Comparison of ENCODE assay signal across 22 mouse cellular contexts in genomic region chr15:67481733-67482132, GRCm38 (mm10).
DNase-seq lines count a peak whose midpoint lies in the region; ATAC-seq and TF ChIP-seq lines count a peak whose summit lies in the region.
"Had no signal": no experiment of that assay in that cellular context is flagged by ENCODE, and none has a peak within 500 bp of the region (broad histone marks: within the 10 kb centered on the region; RNA-seq: fewer than 3 reads in every experiment).

No protein-coding gene starts in this region.

- no peak for TF ChIP-seq CTCF in thymus, adult 2 months (IDR thresholded peaks at IDR 0.05; ENCODE audit: borderline replicate concordance, control insufficient read depth, extremely low read depth, insufficient read depth, low read length, poor library complexity)

- H3K4me2 ChIP-seq in heart, embryonic 11.5 days, result no peak overlapping the region
- H3K4me2 ChIP-seq: embryonic facial prominence, embryonic 12.5 days; limb, embryonic 12.5 days; neural tube, embryonic 13.5 days had no signal

- no peaks in the 10 kb centered on the region for H3K36me3 ChIP-seq in heart, embryonic 11.5 days (ENCODE audit: control insufficient read depth, insufficient read depth, low read length)
- H3K36me3 ChIP-seq in thymus, adult 2 months (ENCODE audit: control insufficient read depth, insufficient read depth, low read length), result no peaks in the 10 kb centered on the region
- H3K36me3 ChIP-seq: embryonic facial prominence, embryonic 12.5 days; forebrain, embryonic 10.5 days; G1E; limb, embryonic 12.5 days; neural tube, embryonic 13.5 days had no signal

- no peak overlapping the region for H3K27ac ChIP-seq in heart, embryonic 11.5 days (ENCODE audit: low read depth, low read length)
- H3K27ac ChIP-seq in thymus, adult 2 months (ENCODE audit: control insufficient read depth, insufficient read depth, low read length), result no peak overlapping the region
- H3K27ac ChIP-seq: embryonic facial prominence, embryonic 12.5 days; forebrain, embryonic 10.5 days; heart, adult 2 months; hindbrain, postnatal 0 days; limb, embryonic 12.5 days; neural tube, embryonic 13.5 days had no signal

- H3K9me3 ChIP-seq in heart, embryonic 11.5 days (replicated peaks; ENCODE audit: control insufficient read depth, low read length), result no peaks in the 10 kb centered on the region
- H3K9me3 ChIP-seq: embryonic facial prominence, embryonic 12.5 days; forebrain, embryonic 10.5 days; G1E; limb, embryonic 12.5 days; megakaryocyte, embryonic 14.5 days; neural tube, embryonic 13.5 days had no signal

- H3K4me3 ChIP-seq in heart, embryonic 11.5 days (ENCODE audit: low read depth, low read length), result no peak overlapping the region
- H3K4me3 ChIP-seq in thymus, adult 2 months (ENCODE audit: control insufficient read depth, insufficient read depth, low read length), result no peak overlapping the region
- H3K4me3 ChIP-seq: embryonic facial prominence, embryonic 12.5 days; forebrain, embryonic 10.5 days; heart, adult 2 months; limb, embryonic 12.5 days; megakaryocyte, embryonic 14.5 days; neural tube, embryonic 13.5 days had no signal

- H3K4me1 ChIP-seq in heart, embryonic 11.5 days (ENCODE audit: control insufficient read depth, insufficient read depth, low read length), result no peaks in the 10 kb centered on the region
- no peaks in the 10 kb centered on the region for H3K4me1 ChIP-seq in thymus, adult 2 months (replicated peaks; ENCODE audit: control insufficient read depth, insufficient read depth, low read length)
- H3K4me1 ChIP-seq: embryonic facial prominence, embryonic 12.5 days; neural tube, embryonic 13.5 days had no signal

- ATAC-seq in heart, embryonic 11.5 days (replicated peaks; ENCODE audit: insufficient number of reproducible peaks, low FRiP score, low TSS enrichment), result no peak
- peak; percentile 98 for ATAC-seq in granulocyte monocyte progenitor cell, adult 5-6 weeks (replicated peaks; ENCODE audit: poor library complexity, severe bottlenecking)
- peak; percentile 51; the same call in 1 of the 2 replicates for ATAC-seq in neutrophil, adult 5-6 weeks (ENCODE audit: extremely low read depth, insufficient number of reproducible peaks, low FRiP score, poor library complexity, severe bottlenecking)
- ATAC-seq: hindbrain, postnatal 0 days had no signal

- H3K27me3 ChIP-seq in heart, embryonic 11.5 days (ENCODE audit: control insufficient read depth, insufficient read depth, low read length), result no peaks in the 10 kb centered on the region
- H3K27me3 ChIP-seq in thymus, adult 2 months (ENCODE audit: control insufficient read depth, insufficient read depth, low read length), result no peaks in the 10 kb centered on the region
- H3K27me3 ChIP-seq: embryonic facial prominence, embryonic 12.5 days; limb, embryonic 12.5 days; megakaryocyte, embryonic 14.5 days; neural tube, embryonic 13.5 days had no signal

- peak; percentile 4 for DNase-seq in heart, adult 8-10 months (ENCODE audit: low spot score)
- peak; percentile 17 for DNase-seq in lung, postnatal 25 days (ENCODE audit: low spot score)
- DNase-seq in lung, postnatal 4 days, result no peak
- no peak for DNase-seq in thymus, adult 2 months
- DNase-seq in cerebellum, adult 18-20 months, result no peak
- DNase-seq: adrenal gland, postnatal 25 days; cerebellum, postnatal 14 days; heart, postnatal 4 days; kidney, adult 8-10 months; kidney, postnatal 4 days; thymus, adult 18-20 months had no signal

- no peak for TF ChIP-seq POLR2A in thymus, adult 2 months (IDR thresholded peaks at IDR 0.05; ENCODE audit: control insufficient read depth, extremely low read depth, insufficient read depth, low read length, poor library complexity)

- 82% methylated on average over 2 of the region's 2 CpGs for WGBS in heart, embryonic 11.5 days (ENCODE audit: insufficient replicate concordance)
- 84% methylated on average over 2 of the region's 2 CpGs for WGBS in thymus, adult 2 months

- H3K9ac ChIP-seq in heart, embryonic 11.5 days (ENCODE audit: low read depth, low read length), result no peak overlapping the region
- H3K9ac ChIP-seq: embryonic facial prominence, embryonic 12.5 days; limb, embryonic 12.5 days; neural tube, embryonic 13.5 days had no signal

Comparison
In these comparisons a context has a peak if more than half of its experiments do, and no peak if none do; other contexts are left out.
1. DNase-seq: peak in heart, adult 8-10 months (single experiment) and lung, postnatal 25 days (single experiment); none in lung, postnatal 4 days (0 of 2), thymus, adult 2 months (single experiment) and cerebellum, adult 18-20 months (0 of 2).